Mouse (Mus musculus) limb, embryonic 14.5 days (tissue): ENCODE measurements at regions not wholly inside any gene's neighbourhood (a gene's known extent, or its start where the extent isn't known, plus 50 kb on each side); places are given as distances from the start of the nearest gene placed in this dataset.
A peak's percentile ranks its signal among the peaks of the same experiment; 100 is the strongest.

Experiments
- ATAC-seq: fragments of 200-750 bp; cut with Nextera tagmentation; 2 replicates; pipeline ENCODE4 v1.8.0; 2017; ENCODE audit warnings: low read depth, moderate number of reproducible peaks, moderate TSS enrichment; ENCODE audit not compliant: low FRiP score
- DNase-seq: peaks from one replicate; pipeline ENCODE4 v3.0.0-alpha.2; 2015; ENCODE audit warnings: low spot score
- H3K27ac ChIP-seq: fragments of 300-500 bp; sonication (generic); replicated peaks from 2 replicates; pipeline ENCODE4 v1.5.1; 2014; ENCODE audit warnings: low read depth, mild to moderate bottlenecking, low read length, moderate library complexity, mixed read lengths
- H3K27me3 ChIP-seq: fragments of 300-500 bp; sonication (generic); 2 replicates; pipeline ENCODE4 v1.6.1; 2014; ENCODE audit warnings: low read length, mixed read lengths; ENCODE audit not compliant: control insufficient read depth, insufficient read depth
- H3K36me3 ChIP-seq: fragments of 300-500 bp; sonication (generic); 2 replicates; pipeline ENCODE4 v1.6.1; 2014; ENCODE audit warnings: mild to moderate bottlenecking, low read length, moderate library complexity, mixed read lengths; ENCODE audit not compliant: control insufficient read depth, insufficient read depth
- H3K4me1 ChIP-seq: fragments of 300-500 bp; sonication (generic); 2 replicates; pipeline ENCODE4 v1.6.1; 2014; ENCODE audit warnings: antibody characterized with exemption, low read length, mixed read lengths; ENCODE audit not compliant: control insufficient read depth, insufficient read depth
- H3K4me2 ChIP-seq: fragments of 300-500 bp; sonication (generic); replicated peaks from 2 replicates; pipeline ENCODE4 v1.6.1; 2014; ENCODE audit warnings: low read depth, mild to moderate bottlenecking, low read length, moderate library complexity; ENCODE audit not compliant: severe bottlenecking
- H3K4me3 ChIP-seq: fragments of 300-500 bp; sonication (generic); replicated peaks from 2 replicates; pipeline ENCODE4 v1.5.1; 2014; ENCODE audit warnings: low read length
- H3K9ac ChIP-seq: fragments of 300-500 bp; sonication (generic); 2 replicates; pipeline ENCODE4 v1.6.1; 2014; ENCODE audit warnings: mild to moderate bottlenecking, low read depth, low read length, moderate library complexity; ENCODE audit not compliant: severe bottlenecking
- H3K9me3 ChIP-seq: fragments of 300-500 bp; sonication (generic); 2 replicates; pipeline ENCODE4 v1.6.1; 2016; ENCODE audit warnings: low read length; ENCODE audit not compliant: control insufficient read depth
- POLR2A ChIP-seq: fragments of 200-500 bp; IDR thresholded peaks from 2 replicates; pipeline ENCODE4 v1.8.0; 2012; ENCODE audit warnings: inconsistent platforms, mild to moderate bottlenecking, moderate library complexity, borderline replicate concordance; ENCODE audit not compliant: insufficient read depth, insufficient read length; ENCODE audit errors: extremely low read depth
- WGBS: fragments of 180-500 bp; shearing (Covaris S2); extraction: QIAGEN DNeasy Blood & Tissue Kit; methylation state at CpG from one replicate; pipeline ENCODE4 v1.1.7; 2014; 5-methylcytosine and 5-hydroxymethylcytosine counted together

DNA sequence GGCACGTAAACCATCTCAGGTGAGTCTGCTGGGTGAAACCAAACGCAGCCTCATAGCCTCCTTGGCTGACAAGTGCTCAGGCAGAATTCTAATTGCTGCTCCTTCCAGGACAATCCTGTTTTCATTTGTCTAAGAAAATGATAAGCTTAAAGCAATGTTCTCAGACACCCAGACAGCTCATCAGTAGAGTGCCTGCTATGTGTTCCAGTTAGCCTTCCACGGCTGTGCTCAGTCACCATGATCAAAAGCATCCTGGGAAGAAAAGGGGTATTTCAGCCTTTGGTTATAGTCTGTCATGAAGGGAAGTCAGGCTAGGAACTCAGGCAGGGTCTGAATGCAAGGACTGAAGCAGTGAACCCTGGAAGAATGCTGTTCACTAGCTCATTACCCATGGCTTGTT lies 71.8 kb upstream of the Mpped2 start:
- Histone ChIP-seq H3K4me1 (no peaks in the 10 kb centered on the region), H3K27ac (no peak overlapping the region), H3K36me3 (no peaks in the 10 kb centered on the region), H3K27me3 (no peaks in the 10 kb centered on the region), H3K9me3 (no peaks in the 10 kb centered on the region), H3K9ac (no peak overlapping the region), H3K4me3 (no peak overlapping the region), H3K4me2 (no peak overlapping the region)
- no peak for TF ChIP-seq POLR2A
- DNase-seq (no peak), ATAC-seq (no peak)
- WGBS = 84% methylated on average over 3 of the region's 3 CpGs

GRCm38 (mm10) chr2:106622326-106622725 lies 70.7 kb upstream of the Mpped2 start:
- H3K27me3 ChIP-seq = no peaks in the 10 kb centered on the region
- no peak for TF ChIP-seq POLR2A
- H3K27ac ChIP-seq = no peak overlapping the region
- H3K4me1 ChIP-seq = no peaks in the 10 kb centered on the region
- ATAC-seq = no peak
- H3K9ac ChIP-seq = no peak overlapping the region
- 68% methylated on average over 5 of the region's 5 CpGs for WGBS
- no peak overlapping the region for H3K4me2 ChIP-seq
- peak; percentile 56 for DNase-seq
- H3K36me3 ChIP-seq = no peaks in the 10 kb centered on the region
- H3K4me3 ChIP-seq = no peak overlapping the region
- no peaks in the 10 kb centered on the region for H3K9me3 ChIP-seq

DNA sequence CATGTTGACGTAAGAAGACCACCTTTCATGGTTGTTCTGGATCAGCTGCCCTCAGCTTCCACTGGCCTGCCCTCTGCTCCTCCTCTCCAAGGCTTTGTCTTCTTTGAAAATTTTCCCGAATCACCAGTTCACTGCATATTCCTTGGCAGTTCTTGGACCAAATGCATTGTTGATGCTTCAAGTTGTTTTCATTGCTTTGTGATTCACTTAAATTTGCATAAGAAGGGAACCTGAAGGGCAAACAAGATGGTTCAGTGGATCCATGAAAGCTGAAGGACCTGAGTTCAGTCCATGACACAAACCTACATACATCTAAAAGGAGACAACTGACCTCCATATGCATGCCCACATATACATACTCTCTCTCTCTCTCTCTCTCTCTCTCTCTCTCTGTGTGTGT lies 69.4 kb upstream of the Mpped2 start:
- no peak for ATAC-seq
- H3K4me2 ChIP-seq = no peak overlapping the region
- no peaks in the 10 kb centered on the region for H3K27me3 ChIP-seq
- DNase-seq = no peak
- H3K36me3 ChIP-seq = no peaks in the 10 kb centered on the region
- TF ChIP-seq POLR2A = no peak
- WGBS = 87% methylated on average over 2 of the region's 2 CpGs
- H3K27ac ChIP-seq = no peak overlapping the region
- no peaks in the 10 kb centered on the region for H3K9me3 ChIP-seq
- no peak overlapping the region for H3K4me3 ChIP-seq
- H3K4me1 ChIP-seq = no peaks in the 10 kb centered on the region
- H3K9ac ChIP-seq = no peak overlapping the region

DNA sequence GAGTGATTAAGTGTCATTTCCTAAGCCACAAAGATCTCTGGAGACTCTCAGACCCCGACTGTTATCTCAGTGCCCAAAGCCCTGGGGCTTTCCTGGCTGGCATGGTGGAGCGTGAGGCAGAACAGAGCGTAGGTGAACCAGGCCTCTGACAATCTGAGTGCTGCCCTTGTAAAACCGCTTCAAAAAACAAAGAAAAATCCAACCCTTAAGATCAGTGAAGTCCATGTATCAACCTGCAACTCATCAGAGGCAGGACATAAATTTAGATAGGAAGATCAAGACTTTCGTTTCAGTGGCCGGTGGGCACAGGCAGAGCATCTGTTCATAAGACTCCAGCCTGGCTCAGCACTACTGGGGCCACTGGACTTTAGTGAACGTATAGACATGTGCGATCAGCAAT lies 61.1 kb upstream of the Mpped2 start:
- WGBS = 55% methylated on average over 8 of the region's 8 CpGs
- Histone ChIP-seq H3K27ac (no peak overlapping the region), H3K4me3 (no peak overlapping the region), H3K9me3 (no peaks in the 10 kb centered on the region), H3K9ac (no peak overlapping the region), H3K4me2 (no peak overlapping the region), H3K27me3 (no peaks in the 10 kb centered on the region), H3K36me3 (no peaks in the 10 kb centered on the region), H3K4me1 (no peaks in the 10 kb centered on the region)
- TF ChIP-seq POLR2A = no peak
- DNase-seq = no peak
- ATAC-seq = no peak
